Mouse (Mus musculus): ENCODE data around the gene Slit3.

Gene Slit3

GRCm38 (mm10) chr11:35203673-35204072, 82.6 kb downstream of the Slit3 start:
- DNase-seq = no peak

- DNase-seq = no peak
Observed at GRCm38 (mm10) chr11:35204084-35204483, 83.1 kb downstream of the Slit3 start.

- no peak for DNase-seq
Observed at GRCm38 (mm10) chr11:35210728-35211682, 90.0 kb downstream of the Slit3 start.

- DNase-seq = no peak
Observed at GRCm38 (mm10) chr11:35224025-35224424, 103.0 kb downstream of the Slit3 start.

GRCm38 (mm10) chr11:35231361-35232090, 110.5 kb downstream of the Slit3 start:
- no peak for DNase-seq

- DNase-seq = no peak
Observed at GRCm38 (mm10) chr11:35232321-35232720, 111.3 kb downstream of the Slit3 start.

- no peak for DNase-seq
Observed at GRCm38 (mm10) chr11:35241379-35241778, 120.4 kb downstream of the Slit3 start.

GRCm38 (mm10) chr11:35243597-35243996, 122.6 kb downstream of the Slit3 start:
- no peak for DNase-seq

- DNase-seq = no peak
Observed at GRCm38 (mm10) chr11:35244526-35244925, 123.5 kb downstream of the Slit3 start.

- DNase-seq = no peak
Observed at GRCm38 (mm10) chr11:35246623-35247022, 125.6 kb downstream of the Slit3 start.

- no peak for DNase-seq
Observed at GRCm38 (mm10) chr11:35248088-35248487, 127.1 kb downstream of the Slit3 start.

- DNase-seq = no peak
Observed at GRCm38 (mm10) chr11:35250871-35251418, 129.9 kb downstream of the Slit3 start.

GRCm38 (mm10) chr11:35251910-35252309, 130.9 kb downstream of the Slit3 start:
- DNase-seq = no peak

- no peak for DNase-seq
Observed at GRCm38 (mm10) chr11:35257351-35257750, 136.3 kb downstream of the Slit3 start.

GRCm38 (mm10) chr11:35261562-35262087, 140.6 kb downstream of the Slit3 start:
- no peak for DNase-seq

- no peak for DNase-seq
Observed at GRCm38 (mm10) chr11:35262289-35262941, 141.4 kb downstream of the Slit3 start.

GRCm38 (mm10) chr11:35264749-35265148, 143.7 kb downstream of the Slit3 start:
- DNase-seq = no peak

- no peak for DNase-seq
Observed at GRCm38 (mm10) chr11:35270396-35270795, 149.4 kb downstream of the Slit3 start.

GRCm38 (mm10) chr11:35273416-35273815, 152.4 kb downstream of the Slit3 start:
- no peak for DNase-seq

GRCm38 (mm10) chr11:35274036-35274435, 153.0 kb downstream of the Slit3 start:
- no peak for DNase-seq

- no peak for DNase-seq
Observed at GRCm38 (mm10) chr11:35275300-35275699, 154.3 kb downstream of the Slit3 start.

- no peak for DNase-seq
Observed at GRCm38 (mm10) chr11:35276001-35276400, 155.0 kb downstream of the Slit3 start.
